Comparison of ENCODE assay signal across 8 mouse cellular contexts in the genomic region with DNA sequence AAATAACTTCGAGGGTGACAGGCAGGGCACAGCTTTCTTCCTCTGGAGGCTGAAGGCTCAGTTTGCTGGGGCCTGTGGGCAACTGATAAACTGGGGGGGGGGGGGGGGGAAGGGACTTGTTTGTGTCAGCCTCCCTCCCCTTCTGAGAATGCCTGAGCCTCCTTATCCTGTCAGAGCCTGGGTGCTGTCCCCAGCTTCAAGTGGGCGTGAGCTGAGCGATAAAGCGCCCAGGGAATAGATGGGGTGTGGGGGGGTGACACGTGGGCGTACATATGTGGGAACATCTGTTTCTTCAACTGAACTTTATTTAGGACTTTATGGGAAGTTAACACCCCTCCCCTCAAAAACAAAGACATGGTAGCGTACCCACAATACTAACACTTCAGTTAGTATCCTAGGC. TPM values are rescaled to one million over a fixed set of nuclear protein-coding genes. Genes with fewer than 3 reads are reported as not detected.
DNase-seq lines count a peak whose midpoint lies in the region; ATAC-seq lines count a peak whose summit lies in the region.
"Had no signal": no experiment of that assay in that cellular context is flagged by ENCODE, and none has a peak within 500 bp of the region (broad histone marks: within the 10 kb centered on the region; RNA-seq: fewer than 3 reads in every experiment).

No protein-coding gene starts in this region.

- H3K4me1 ChIP-seq in megakaryocyte, embryonic 14.5 days, result peaks cover 67% of the 10 kb centered on the region
- peaks cover 61% of the 10 kb centered on the region for H3K4me1 ChIP-seq in liver, embryonic 12.5 days
- H3K4me1 ChIP-seq in hindbrain, embryonic 10.5 days (replicated peaks), result peaks cover 54% of the 10 kb centered on the region

- H3K27ac ChIP-seq in liver, embryonic 12.5 days, result peak overlapping the region; percentile 100
- no peak overlapping the region for H3K27ac ChIP-seq in hindbrain, embryonic 10.5 days
- H3K27ac ChIP-seq: limb, embryonic 13.5 days had no signal

- peak overlapping the region; percentile 86 for H3K9ac ChIP-seq in liver, embryonic 12.5 days

- no peak for DNase-seq in adrenal gland, postnatal 25 days
- no peak for DNase-seq in hindbrain, embryonic 10.5 days (ENCODE audit: low spot score)
- no peak for DNase-seq in adrenal gland, adult 18-20 months (ENCODE audit: low spot score in 2 of 2)

- H3K4me3 ChIP-seq in megakaryocyte, embryonic 14.5 days (replicated peaks), result peak overlapping the region; percentile 99
- H3K4me3 ChIP-seq in liver, embryonic 12.5 days, result peak overlapping the region; percentile 89
- no peak overlapping the region for H3K4me3 ChIP-seq in hindbrain, embryonic 10.5 days
- H3K4me3 ChIP-seq: limb, embryonic 13.5 days had no signal

- peak overlapping the region; percentile 93 for H3K4me2 ChIP-seq in liver, embryonic 12.5 days
- H3K4me2 ChIP-seq: limb, embryonic 13.5 days had no signal

- H3K9me3 ChIP-seq in megakaryocyte, embryonic 14.5 days, result no peaks in the 10 kb centered on the region
- no peaks in the 10 kb centered on the region for H3K9me3 ChIP-seq in liver, embryonic 12.5 days (replicated peaks)
- H3K9me3 ChIP-seq in hindbrain, embryonic 10.5 days, result no peaks in the 10 kb centered on the region
- H3K9me3 ChIP-seq: limb, embryonic 13.5 days had no signal

- H3K27me3 ChIP-seq in megakaryocyte, embryonic 14.5 days (replicated peaks), result no peaks in the 10 kb centered on the region
- no peaks in the 10 kb centered on the region for H3K27me3 ChIP-seq in liver, embryonic 12.5 days (replicated peaks)
- peaks cover 51% of the 10 kb centered on the region for H3K27me3 ChIP-seq in hindbrain, embryonic 10.5 days (ENCODE audit: insufficient read depth, poor library complexity, severe bottlenecking)

- no peak for ATAC-seq in megakaryocyte, adult 5-6 weeks (ENCODE audit: poor library complexity, severe bottlenecking)
- peak; percentile 27 for ATAC-seq in common myeloid progenitor, adult 5-6 weeks (replicated peaks; ENCODE audit: low read depth, poor library complexity, severe bottlenecking)
- peak; percentile 70 for ATAC-seq in liver, embryonic 12.5 days

- H3K36me3 ChIP-seq in megakaryocyte, embryonic 14.5 days (replicated peaks; ENCODE audit: low read length), result peaks cover 12% of the 10 kb centered on the region
- H3K36me3 ChIP-seq in liver, embryonic 12.5 days, result peaks cover 9% of the 10 kb centered on the region
- no peaks in the 10 kb centered on the region for H3K36me3 ChIP-seq in hindbrain, embryonic 10.5 days
- H3K36me3 ChIP-seq: limb, embryonic 13.5 days had no signal

- 7% methylated on average over 7 of the region's 7 CpGs for WGBS in liver, embryonic 12.5 days (ENCODE audit: insufficient replicate concordance)
- WGBS in hindbrain, embryonic 10.5 days, result 79% methylated on average over 7 of the region's 7 CpGs

RNA-seq across cellular contexts. Expression of gene Epb41, which starts 2.3 kb away (rescaled TPM):
- 90.5 and 122 TPM in 2 replicates for polyA plus RNA-seq in megakaryocyte, embryonic 14.5 days (2012; ENCODE audit: insufficient read depth, low replicate concordance)
- 42.5 and 51.8 TPM in 2 replicates for total RNA-seq in megakaryocyte, adult 5-6 weeks (2015)
- 61.1 and 62.3 TPM in 2 replicates for total RNA-seq in megakaryocyte, adult 5-6 weeks (2017)
- total RNA-seq in common myeloid progenitor, adult 5-6 weeks (2017), result 89.1 and 138 TPM in 2 replicates
- 177 and 187 TPM in 2 replicates for polyA plus RNA-seq in liver, embryonic 12.5 days (2016; fragmentation: Nextera tagmentation; extraction: Ambion mirVana)
- total RNA-seq in adrenal gland, postnatal 25 days (2021), result 65.5 and 70.8 TPM in 2 replicates
- 154 and 173 TPM in 2 replicates for polyA plus RNA-seq in hindbrain, embryonic 10.5 days (2016; fragmentation: Nextera tagmentation; extraction: Ambion mirVana)
- total RNA-seq in adrenal gland, adult 18-20 months (2021), result 10 to 100 TPM; 50.9 to 58.5 TPM

RNA-seq across cellular contexts. Expression of gene Gm10300, which starts 2.9 kb away (rescaled TPM):
- 0.23 TPM in 1 of 2 replicates, not detected in the other for polyA plus RNA-seq in megakaryocyte, embryonic 14.5 days (2012; ENCODE audit: insufficient read depth, low replicate concordance)
- 0.16 TPM in 1 of 2 replicates, not detected in the other for total RNA-seq in megakaryocyte, adult 5-6 weeks (2015)
- 0.33 and 0.37 TPM in 2 replicates for total RNA-seq in megakaryocyte, adult 5-6 weeks (2017)
- 0.14 and 1.0 TPM in 2 replicates for total RNA-seq in common myeloid progenitor, adult 5-6 weeks (2017)
- polyA plus RNA-seq in liver, embryonic 12.5 days (2016; fragmentation: Nextera tagmentation; extraction: Ambion mirVana), result 0.42 and 0.45 TPM in 2 replicates
- 0.61 TPM in 1 of 2 replicates, not detected in the other for total RNA-seq in adrenal gland, postnatal 25 days (2021)
- 0.14 TPM in 1 of 2 replicates, not detected in the other for polyA plus RNA-seq in hindbrain, embryonic 10.5 days (2016; fragmentation: Nextera tagmentation; extraction: Ambion mirVana)
- under 1 TPM; 0.38 to 0.46 TPM for total RNA-seq in adrenal gland, adult 18-20 months (2021)
- polyA plus RNA-seq: limb, embryonic 13.5 days had no signal
